10 mouse cellular contexts compared by ENCODE assay signal in genomic region chr16:25255603-25256260, GRCm38 (mm10). TPM values are rescaled to one million over a fixed set of nuclear protein-coding genes. Genes with fewer than 3 reads are reported as not detected.
DNase-seq lines count a peak whose midpoint lies in the region; ATAC-seq lines count a peak whose summit lies in the region.
"Had no signal": no experiment of that assay in that cellular context is flagged by ENCODE, and none has a peak within 500 bp of the region (broad histone marks: within the 10 kb centered on the region; RNA-seq: fewer than 3 reads in every experiment).

No protein-coding gene starts in this region.

- no peaks in the 10 kb centered on the region for H3K36me3 ChIP-seq in midbrain, embryonic 11.5 days (ENCODE audit: control insufficient read depth, insufficient read depth, low read length)
- H3K36me3 ChIP-seq in midbrain, embryonic 13.5 days = no peaks in the 10 kb centered on the region
- H3K36me3 ChIP-seq: embryonic facial prominence, embryonic 13.5 days had no signal

- H3K9ac ChIP-seq in midbrain, embryonic 11.5 days (ENCODE audit: low read length) = no peak overlapping the region
- no peak overlapping the region for H3K9ac ChIP-seq in midbrain, embryonic 13.5 days (replicated peaks)
- H3K9ac ChIP-seq: embryonic facial prominence, embryonic 13.5 days had no signal

- H3K4me2 ChIP-seq in midbrain, embryonic 11.5 days = no peak overlapping the region
- H3K4me2 ChIP-seq in midbrain, embryonic 13.5 days (replicated peaks) = no peak overlapping the region
- H3K4me2 ChIP-seq: embryonic facial prominence, embryonic 13.5 days had no signal

- no peaks in the 10 kb centered on the region for H3K4me1 ChIP-seq in midbrain, embryonic 11.5 days (ENCODE audit: control insufficient read depth, insufficient read depth, low read length)
- H3K4me1 ChIP-seq in midbrain, embryonic 13.5 days (replicated peaks) = no peaks in the 10 kb centered on the region

- ATAC-seq in midbrain, embryonic 11.5 days (ENCODE audit: low FRiP score) = no peak
- ATAC-seq in midbrain, embryonic 13.5 days = no peak

- H3K9me3 ChIP-seq in midbrain, embryonic 11.5 days (ENCODE audit: control insufficient read depth, low read length) = no peaks in the 10 kb centered on the region
- H3K9me3 ChIP-seq in midbrain, embryonic 13.5 days = no peaks in the 10 kb centered on the region
- H3K9me3 ChIP-seq: embryonic facial prominence, embryonic 13.5 days had no signal

- H3K27me3 ChIP-seq in midbrain, embryonic 11.5 days (ENCODE audit: control insufficient read depth, insufficient read depth, low read length) = no peaks in the 10 kb centered on the region
- no peaks in the 10 kb centered on the region for H3K27me3 ChIP-seq in midbrain, embryonic 13.5 days
- H3K27me3 ChIP-seq: embryonic facial prominence, embryonic 13.5 days had no signal

- 94% methylated on average over 8 of the region's 8 CpGs for WGBS in midbrain, embryonic 11.5 days
- WGBS in midbrain, embryonic 13.5 days = 87% methylated on average over 8 of the region's 8 CpGs

- peak; percentile 71 for DNase-seq in midbrain, embryonic 11.5 days (ENCODE audit: low spot score, missing footprints)
- DNase-seq in frontal cortex, postnatal 25 days (ENCODE audit: low spot score in 2 of 2) = peak; percentile 15 to 36
- peak; percentile 34 to 70 for DNase-seq in left cerebral cortex, adult 18-20 months (ENCODE audit: low spot score in 2 of 2)
- peak; percentile 19 for DNase-seq in right cerebral cortex, postnatal 4 days
- no peak for DNase-seq in MN1 (ENCODE audit: low spot score)
- DNase-seq in cerebellum, adult 9-10 months = no peak
- DNase-seq: cerebellum, adult 11 months had no signal

- H3K4me3 ChIP-seq in midbrain, embryonic 11.5 days (ENCODE audit: low read depth, low read length) = no peak overlapping the region
- no peak overlapping the region for H3K4me3 ChIP-seq in midbrain, embryonic 13.5 days (replicated peaks)
- H3K4me3 ChIP-seq: embryonic facial prominence, embryonic 13.5 days had no signal

- no peak overlapping the region for H3K27ac ChIP-seq in midbrain, embryonic 11.5 days (ENCODE audit: low read depth, low read length)
- H3K27ac ChIP-seq in midbrain, embryonic 13.5 days = no peak overlapping the region
- H3K27ac ChIP-seq: embryonic facial prominence, embryonic 13.5 days had no signal

RNA-seq across cellular contexts. Expression of gene Tprg, which starts 30.9 kb away (rescaled TPM):
- polyA plus RNA-seq in midbrain, embryonic 11.5 days (2014; fragmentation: Nextera tagmentation; extraction: Ambion mirVana) = not detected in 2 replicates
- polyA plus RNA-seq in midbrain, embryonic 13.5 days (2015; fragmentation: Nextera tagmentation; extraction: Ambion mirVana) = not detected in 2 replicates
- not detected for total RNA-seq in left cerebral cortex, adult 18-20 months (2021)
- total RNA-seq: heart, postnatal 25 days had no signal

Comparison
In these comparisons a context has a peak if more than half of its experiments do, and no peak if none do; other contexts are left out.
1. DNase-seq: peak in midbrain, embryonic 11.5 days (single experiment), frontal cortex, postnatal 25 days (2 of 2), left cerebral cortex, adult 18-20 months (2 of 2) and right cerebral cortex, postnatal 4 days (single experiment); none in MN1 (single experiment) and cerebellum, adult 9-10 months (single experiment).